Mouse (Mus musculus) intestine, postnatal 0 days (tissue): ENCODE data around the gene Fgfr2. TPM values are rescaled to one million over a fixed set of nuclear protein-coding genes. Genes with fewer than 3 reads are reported as not detected.
A peak's percentile ranks its signal among the peaks of the same experiment; 100 is the strongest.

Source experiments
- ATAC-seq: fragments of 200-750 bp; cut with Nextera tagmentation; 2 replicates; pipeline ENCODE4 v1.8.0; 2017; ENCODE audit warnings: mild to moderate bottlenecking, moderate TSS enrichment, moderate library complexity
- H3K27ac ChIP-seq: fragments of 300-500 bp; sonication (generic); 2 replicates; pipeline ENCODE4 v1.5.1; 2014; ENCODE audit warnings: mild to moderate bottlenecking, low read depth, low read length, moderate library complexity
- H3K27me3 ChIP-seq: fragments of 300-500 bp; sonication (generic); replicated peaks from 2 replicates; pipeline ENCODE4 v1.6.1; 2014; ENCODE audit warnings: low read length, mixed read lengths; ENCODE audit not compliant: control insufficient read depth, insufficient read depth
- H3K36me3 ChIP-seq: fragments of 300-500 bp; sonication (generic); 2 replicates; pipeline ENCODE4 v1.6.1; 2014; ENCODE audit warnings: mild to moderate bottlenecking, moderate library complexity; ENCODE audit not compliant: control insufficient read depth, insufficient read depth
- H3K4me1 ChIP-seq: fragments of 300-500 bp; sonication (generic); replicated peaks from 2 replicates; pipeline ENCODE4 v1.6.1; 2014; ENCODE audit warnings: antibody characterized with exemption, low read length, mixed read lengths; ENCODE audit not compliant: control insufficient read depth, insufficient read depth
- H3K4me2 ChIP-seq: fragments of 300-500 bp; sonication (generic); replicated peaks from 2 replicates; pipeline ENCODE4 v1.6.1; 2014; ENCODE audit warnings: low read depth, mild to moderate bottlenecking, moderate library complexity
- H3K4me3 ChIP-seq: fragments of 300-500 bp; sonication (generic); 2 replicates; pipeline ENCODE4 v1.5.1; 2014; ENCODE audit warnings: low read depth, low read length
- H3K9ac ChIP-seq: fragments of 300-500 bp; sonication (generic); 2 replicates; pipeline ENCODE4 v1.6.1; 2014; ENCODE audit warnings: mild to moderate bottlenecking, low read depth, low read length
- H3K9me3 ChIP-seq: fragments of 300-500 bp; sonication (generic); 2 replicates; pipeline ENCODE4 v1.6.1; 2016; ENCODE audit warnings: mixed run types; ENCODE audit not compliant: control insufficient read depth
- CTCF ChIP-seq: sonication (generic); IDR thresholded peaks from 2 replicates; pipeline ENCODE4 v1.5.1; 2016; ENCODE audit warnings: low read depth, mild to moderate bottlenecking, control low read depth, antibody characterized with exemption, moderate library complexity
- WGBS: fragments of 180-500 bp; shearing (Covaris S2); extraction: QIAGEN DNeasy Blood & Tissue Kit; methylation state at CpG from one replicate; pipeline ENCODE4 v1.1.7; 2014; 5-methylcytosine and 5-hydroxymethylcytosine counted together
- polyA plus RNA-seq: library from polyadenylated mRNA; unstranded; fragments of >200 nt; fragmentation: Nextera tagmentation; extraction: Ambion mirVana; gene quantifications from 2 replicates; pipeline ENCODE4 v1.2.1, GENCODE M21; 2015

The Fgfr2 gene
- polyA plus RNA-seq, 1 experiment from 2014 or later: 29.5 TPM

DNA sequence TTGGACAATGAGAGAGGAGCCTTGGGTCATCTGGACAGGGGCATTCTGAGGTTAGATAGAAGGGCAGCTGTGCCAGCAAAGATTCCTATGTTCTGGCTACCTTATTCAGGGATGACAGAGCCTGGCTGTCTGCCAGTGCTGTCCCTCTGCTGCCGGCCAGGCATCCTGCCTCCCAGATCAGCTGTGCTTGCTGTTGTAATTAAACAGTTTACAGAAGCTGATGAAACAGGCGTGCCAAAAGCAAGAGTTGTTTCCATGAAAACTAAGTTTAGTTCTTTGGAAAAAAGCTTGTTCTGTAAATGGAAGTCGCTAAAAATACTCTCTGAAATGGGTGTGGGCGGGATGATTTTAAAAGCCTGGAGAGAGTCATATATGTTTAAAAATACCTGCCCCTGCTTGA, 1213.5 kb downstream of the Fgfr2 start:
- TF ChIP-seq CTCF: no peak
- WGBS: 31% methylated on average over 4 of the region's 4 CpGs
- Histone ChIP-seq H3K27me3 (no peaks in the 10 kb centered on the region), H3K36me3 (no peaks in the 10 kb centered on the region), H3K4me3 (no peak overlapping the region), H3K9me3 (no peaks in the 10 kb centered on the region), H3K9ac (no peak overlapping the region), H3K4me1 (no peaks in the 10 kb centered on the region), H3K27ac (no peak overlapping the region), H3K4me2 (no peak overlapping the region)
- ATAC-seq: no peak

DNA sequence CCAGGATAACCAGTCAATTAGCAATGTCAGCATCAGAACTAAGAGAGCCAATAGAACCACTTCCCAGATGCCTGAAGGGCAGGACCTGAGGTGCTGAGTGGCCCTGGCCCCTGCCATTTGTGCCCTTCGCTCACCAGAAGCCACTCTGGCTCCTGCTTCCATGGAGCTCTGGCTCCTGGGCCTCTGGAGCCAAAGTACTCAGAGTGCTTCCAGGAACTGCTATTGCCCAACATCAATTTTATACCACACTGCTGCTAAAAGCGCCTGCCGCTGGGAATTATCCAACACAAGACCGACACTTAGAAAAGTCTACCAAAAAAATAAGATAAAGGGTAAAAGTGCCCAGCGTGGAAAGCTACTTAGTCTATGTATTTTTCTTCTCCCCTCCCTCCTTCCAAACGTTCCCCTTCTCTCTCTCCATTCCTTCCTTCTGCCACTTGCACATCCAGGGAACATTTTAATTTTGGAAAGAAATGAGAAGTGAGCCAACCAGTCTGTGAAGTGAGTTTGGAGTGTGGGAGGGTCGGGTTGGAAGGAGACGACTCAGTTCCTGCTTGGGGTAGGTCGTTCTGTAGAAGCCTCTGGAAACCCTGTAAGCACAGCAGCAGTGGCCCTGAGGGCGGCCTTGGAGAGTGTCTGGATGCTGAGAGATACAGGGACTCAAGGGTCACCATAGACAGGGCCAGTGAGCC, 1216.5 kb downstream of the Fgfr2 start:
- Histone ChIP-seq H3K27ac (no peak overlapping the region), H3K4me1 (no peaks in the 10 kb centered on the region), H3K27me3 (no peaks in the 10 kb centered on the region), H3K4me3 (no peak overlapping the region), H3K36me3 (no peaks in the 10 kb centered on the region), H3K9ac (no peak overlapping the region), H3K4me2 (no peak overlapping the region), H3K9me3 (no peaks in the 10 kb centered on the region)
- 72% methylated on average over 10 of the region's 10 CpGs for WGBS
- no peak for ATAC-seq
- no peak for TF ChIP-seq CTCF

DNA sequence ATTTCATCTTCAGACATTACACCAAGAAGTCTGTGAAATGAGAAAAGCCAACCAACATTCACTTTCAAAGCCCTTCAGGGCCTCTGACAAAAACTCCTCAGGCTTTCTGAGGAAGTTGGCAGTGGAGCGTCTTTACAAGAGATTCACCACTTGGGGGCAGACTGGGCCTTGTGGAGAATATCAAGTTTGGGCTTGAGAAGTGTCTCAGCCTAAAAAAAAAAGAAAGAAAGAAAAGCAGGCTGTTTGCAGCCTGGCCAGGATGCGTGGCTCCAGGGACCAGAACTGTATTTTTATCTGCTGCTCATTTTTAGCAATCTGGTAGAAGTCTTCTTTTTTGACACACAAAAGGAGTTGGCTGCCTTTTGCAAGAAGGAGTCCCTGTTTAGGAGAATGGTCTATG, 1223.8 kb downstream of the Fgfr2 start:
- Histone ChIP-seq H3K9ac (no peak overlapping the region), H3K4me2 (no peak overlapping the region), H3K27ac (no peak overlapping the region), H3K4me3 (no peak overlapping the region), H3K4me1 (no peaks in the 10 kb centered on the region), H3K9me3 (no peaks in the 10 kb centered on the region), H3K36me3 (no peaks in the 10 kb centered on the region), H3K27me3 (no peaks in the 10 kb centered on the region)
- ATAC-seq: no peak
- 6% methylated on average over 2 of the region's 2 CpGs for WGBS
- TF ChIP-seq CTCF: peak; percentile 86

DNA sequence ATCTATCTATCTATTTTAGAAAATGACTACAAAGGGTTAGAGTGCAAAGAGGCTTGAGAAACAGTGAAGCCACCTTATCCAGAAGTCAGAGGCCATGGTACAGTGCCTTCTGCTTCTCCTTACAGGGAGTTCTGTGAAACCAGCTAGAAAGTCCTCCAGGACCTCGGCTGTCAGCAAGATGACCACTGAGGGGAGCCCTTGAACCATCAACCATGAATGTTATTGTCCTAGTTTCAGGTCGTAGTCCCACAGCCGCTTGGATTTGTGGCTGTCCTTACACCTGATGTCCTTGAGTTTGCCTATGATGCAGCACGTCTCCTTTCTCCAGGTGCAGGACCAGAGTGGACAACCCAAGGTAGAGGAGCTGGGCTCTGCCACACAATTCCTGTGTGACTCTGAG, 1225.9 kb downstream of the Fgfr2 start:
- peak; percentile 69 for TF ChIP-seq CTCF
- Histone ChIP-seq H3K27ac (no peak overlapping the region), H3K9me3 (no peaks in the 10 kb centered on the region), H3K9ac (no peak overlapping the region), H3K36me3 (no peaks in the 10 kb centered on the region), H3K27me3 (no peaks in the 10 kb centered on the region), H3K4me3 (no peak overlapping the region), H3K4me2 (no peak overlapping the region), H3K4me1 (no peaks in the 10 kb centered on the region)
- 14% methylated on average over 4 of the region's 4 CpGs for WGBS
- ATAC-seq: no peak

DNA sequence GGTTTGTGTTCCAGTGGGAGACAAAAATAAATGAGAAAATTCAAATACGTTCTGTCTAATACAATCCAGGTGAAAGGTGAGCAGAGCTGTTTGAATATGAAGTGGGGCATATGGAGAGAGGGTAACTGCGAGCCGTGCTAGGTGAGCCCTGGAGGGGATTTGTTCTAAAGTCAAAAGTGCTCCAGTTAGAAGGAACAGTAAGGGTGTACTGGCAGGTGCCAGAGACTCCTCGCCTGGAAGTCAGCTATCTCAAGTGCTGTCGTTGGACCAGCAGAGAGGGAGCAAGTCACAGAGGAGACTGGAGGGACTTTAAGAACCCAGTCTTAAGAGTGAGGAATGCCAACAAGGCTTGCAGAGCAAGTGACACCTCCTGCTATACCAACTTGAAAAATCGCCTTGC, 1240.3 kb downstream of the Fgfr2 start:
- Histone ChIP-seq H3K4me2 (no peak overlapping the region), H3K4me1 (no peaks in the 10 kb centered on the region), H3K9ac (no peak overlapping the region), H3K4me3 (no peak overlapping the region), H3K27me3 (no peaks in the 10 kb centered on the region), H3K36me3 (no peaks in the 10 kb centered on the region), H3K9me3 (no peaks in the 10 kb centered on the region), H3K27ac (no peak overlapping the region)
- TF ChIP-seq CTCF: no peak
- no peak for ATAC-seq
- 66% methylated on average over 6 of the region's 6 CpGs for WGBS

DNA sequence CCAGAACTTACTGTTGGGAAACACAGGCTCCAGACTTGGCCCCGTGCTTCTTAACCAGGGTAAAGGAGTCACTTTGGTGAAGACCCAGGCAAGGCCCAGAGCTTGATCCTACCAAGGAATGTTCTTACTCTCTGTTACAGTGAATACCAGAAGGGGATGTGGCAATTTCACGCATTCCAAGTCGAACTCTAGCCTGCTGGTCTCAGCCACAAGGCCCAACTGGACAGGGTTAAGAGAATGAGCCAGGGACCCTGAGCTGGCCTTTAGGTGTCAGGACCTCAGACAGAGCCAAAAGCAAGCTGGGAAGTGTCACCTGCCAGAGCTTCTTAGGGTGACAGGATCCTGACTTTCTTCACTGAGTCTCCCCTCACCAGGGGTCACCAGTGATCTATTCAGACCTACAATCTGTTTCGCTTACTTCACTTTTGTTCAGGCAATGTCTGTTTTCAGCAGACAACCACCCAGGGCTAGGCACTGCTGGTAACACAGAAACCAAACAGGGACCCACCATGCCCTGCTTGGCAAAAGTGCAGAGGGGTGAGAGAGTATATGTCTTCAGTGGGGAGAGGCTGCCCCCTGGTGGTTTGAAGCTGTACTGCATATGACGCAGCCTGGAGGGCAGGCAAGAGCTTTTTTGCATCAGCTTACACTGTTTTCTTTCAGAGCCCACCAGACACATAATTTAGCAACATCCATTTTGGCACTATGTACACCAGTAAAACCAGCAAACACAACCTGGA, 1241.1 kb downstream of the Fgfr2 start:
- Histone ChIP-seq H3K9me3 (no peaks in the 10 kb centered on the region), H3K4me2 (no peak overlapping the region), H3K4me3 (no peak overlapping the region), H3K27me3 (no peaks in the 10 kb centered on the region), H3K4me1 (no peaks in the 10 kb centered on the region), H3K36me3 (no peaks in the 10 kb centered on the region), H3K27ac (no peak overlapping the region), H3K9ac (no peak overlapping the region)
- TF ChIP-seq CTCF: peak; percentile 96
- 60% methylated on average over 5 of the region's 5 CpGs for WGBS
- no peak for ATAC-seq
